Mouse (Mus musculus) layer of hippocampus, adult 6 months (tissue): Measurements from ENCODE around the gene Btbd1. TPM values are rescaled to one million over a fixed set of nuclear protein-coding genes. Genes with fewer than 3 reads are reported as not detected.

ENCODE experiments used
- long read RNA-seq, 2 experiments: library from polyadenylated mRNA; unstranded; transcript quantifications; one replicate each; pipeline ENCODE4 v2.0.0; 2019 to 2020
- polyA plus RNA-seq: library from polyadenylated mRNA; unstranded; fragments of <200 nt; fragmentation: Nextera tagmentation; gene quantifications from 2 replicates; pipeline ENCODE4 v1.2.3, GENCODE M21; 2021

Gene Btbd1
- 19.8 and 24.7 TPM in 2 replicates for polyA plus RNA-seq
- long read RNA-seq, experiment 1, transcript Btbd1-201 (8 exons, 3,001 nt): major isoform, 24 of 68 reads
- long read RNA-seq, experiment 1, partial matches to known transcripts: 18 of 68 reads
- long read RNA-seq, experiment 1, other reads (novel, unspliced or antisense): 25 of 68 reads
- long read RNA-seq, experiment 2, transcript Btbd1-201 (8 exons, 3,001 nt): major isoform, 250 of 294 reads
- long read RNA-seq, experiment 2, partial matches to known transcripts: 25 of 294 reads
- long read RNA-seq, experiment 2, other reads (novel, unspliced or antisense): 19 of 294 reads

DNA sequence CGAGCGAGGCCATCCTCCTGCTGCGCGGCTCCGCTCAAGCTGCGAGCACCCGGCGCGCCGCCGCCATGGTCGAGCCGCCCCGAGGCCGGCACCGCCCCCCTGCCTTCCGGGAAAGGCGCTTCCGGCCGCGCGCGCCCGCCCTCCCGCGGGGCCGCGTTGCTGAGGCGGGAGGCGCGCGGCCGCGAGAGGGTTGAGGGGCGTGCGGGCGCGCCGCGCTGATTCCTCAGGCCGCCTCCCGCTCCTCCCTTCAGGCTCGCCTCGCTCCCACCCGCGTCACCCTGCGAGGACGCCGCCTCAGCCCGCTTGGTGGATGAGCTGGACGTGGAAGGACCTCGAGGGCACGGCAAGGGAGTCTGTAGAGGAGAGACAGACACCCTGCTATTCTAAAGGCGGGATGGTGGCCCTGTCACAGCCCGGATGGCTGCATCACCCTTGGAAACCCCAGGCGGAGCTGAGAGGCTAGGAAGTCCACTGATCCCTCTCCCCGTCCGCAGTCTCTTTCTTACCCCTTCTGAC, at the start of gene Btbd1:
TSS of gene Btbd1 (minus strand) at position 53 of the 516 bp plus-strand sequence.

DNA sequence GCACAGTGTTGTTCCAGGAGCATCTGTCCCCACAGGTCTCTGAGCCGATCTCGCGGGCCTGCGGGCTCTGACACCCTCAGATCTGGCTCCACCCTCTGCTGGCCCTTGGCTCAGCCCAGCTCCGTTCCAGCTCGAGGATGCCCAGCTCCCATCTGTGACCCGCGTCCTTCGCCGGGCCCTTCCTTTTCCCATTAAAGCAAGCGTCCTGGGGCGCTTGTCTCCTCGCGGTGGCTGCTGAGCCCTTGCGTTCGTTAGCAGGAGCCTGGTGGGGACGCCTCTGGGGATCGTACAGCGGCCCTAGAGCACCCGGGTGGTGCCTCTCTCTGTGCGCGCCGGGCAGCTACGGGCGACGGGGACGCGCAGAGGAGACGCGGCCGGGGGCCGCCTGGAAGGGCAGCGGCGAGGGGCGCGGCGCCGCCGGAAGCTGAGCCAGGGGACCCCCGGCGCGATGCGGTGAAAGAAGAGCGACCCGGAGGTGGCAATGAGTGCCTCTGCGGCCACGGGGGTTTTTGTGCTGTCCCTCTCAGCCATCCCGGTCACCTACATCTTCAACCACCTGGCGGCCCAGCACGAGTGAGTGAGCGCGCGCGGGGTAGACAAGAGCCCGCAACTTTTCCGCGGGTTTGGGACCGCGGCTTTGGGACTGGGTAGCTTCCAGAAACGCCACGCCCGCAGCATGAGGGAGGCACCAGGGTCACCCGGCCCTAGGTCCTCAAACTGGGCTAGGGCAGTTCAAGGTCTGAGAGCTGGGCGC, 29.9 kb upstream of the Btbd1 start, which contains the start of gene Tm6sf1:
TSS of gene Tm6sf1 (plus strand) at position 34 of the 754 bp plus-strand sequence.

DNA sequence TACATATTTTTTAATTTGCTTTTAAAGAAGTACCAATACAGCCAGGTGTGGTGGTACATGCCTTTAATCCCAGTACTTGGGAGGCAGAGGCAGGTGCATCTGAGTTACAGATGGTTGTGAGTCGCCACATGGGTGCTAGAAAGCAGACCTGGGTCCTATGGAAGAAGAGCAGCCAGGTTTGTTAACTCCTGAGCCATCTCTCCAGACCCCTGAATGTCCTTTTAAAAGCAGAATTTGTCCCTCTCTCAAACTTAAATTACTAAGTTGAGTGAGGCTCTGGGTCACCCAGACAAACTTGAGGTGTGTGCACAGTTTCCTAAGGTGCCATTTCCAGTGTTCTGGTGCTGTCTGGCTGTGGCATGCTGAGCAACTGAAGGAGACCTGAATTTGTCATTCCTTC, 26.5 kb upstream of the Btbd1 start, which contains the start of gene Gm10160:
TSS of gene Gm10160 (minus strand) at position 101 of the 400 bp plus-strand sequence.

DNA sequence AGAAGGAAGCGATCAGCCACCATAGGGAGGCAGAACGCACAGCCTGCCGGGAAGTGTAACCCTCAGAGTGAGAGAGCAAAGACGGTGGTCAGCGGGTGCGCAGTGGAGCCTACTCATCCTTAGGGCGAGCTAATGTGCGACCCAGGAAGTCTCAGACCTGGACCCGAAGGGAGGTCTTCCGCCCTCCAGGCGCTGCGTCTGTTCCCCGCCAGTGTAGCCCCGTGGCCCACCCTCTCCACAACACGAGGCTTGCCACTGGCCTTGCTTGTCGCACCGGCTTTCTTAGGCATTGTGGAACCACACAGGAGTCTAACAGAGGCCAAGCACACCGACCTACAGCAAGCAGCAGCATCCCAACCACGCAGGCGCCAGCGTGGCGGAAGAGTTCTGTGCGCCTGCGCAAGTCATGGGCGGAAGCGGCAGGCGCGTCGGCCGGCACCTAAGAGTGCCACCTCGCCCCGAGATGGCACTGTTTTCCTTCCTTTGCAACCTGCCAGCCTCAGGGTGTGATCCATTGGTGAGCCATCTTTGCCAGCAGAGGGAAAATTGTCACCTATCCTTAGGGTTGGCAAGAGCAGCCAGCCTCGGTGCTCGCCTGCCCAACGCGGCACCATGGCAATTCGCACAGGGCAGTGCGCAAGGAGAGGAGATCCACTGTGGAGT, 40.0 kb downstream of the Btbd1 start, which contains the start of gene 3110040N11Rik:
TSS of gene 3110040N11Rik (minus strand) at position 384 of the 663 bp plus-strand sequence.

DNA sequence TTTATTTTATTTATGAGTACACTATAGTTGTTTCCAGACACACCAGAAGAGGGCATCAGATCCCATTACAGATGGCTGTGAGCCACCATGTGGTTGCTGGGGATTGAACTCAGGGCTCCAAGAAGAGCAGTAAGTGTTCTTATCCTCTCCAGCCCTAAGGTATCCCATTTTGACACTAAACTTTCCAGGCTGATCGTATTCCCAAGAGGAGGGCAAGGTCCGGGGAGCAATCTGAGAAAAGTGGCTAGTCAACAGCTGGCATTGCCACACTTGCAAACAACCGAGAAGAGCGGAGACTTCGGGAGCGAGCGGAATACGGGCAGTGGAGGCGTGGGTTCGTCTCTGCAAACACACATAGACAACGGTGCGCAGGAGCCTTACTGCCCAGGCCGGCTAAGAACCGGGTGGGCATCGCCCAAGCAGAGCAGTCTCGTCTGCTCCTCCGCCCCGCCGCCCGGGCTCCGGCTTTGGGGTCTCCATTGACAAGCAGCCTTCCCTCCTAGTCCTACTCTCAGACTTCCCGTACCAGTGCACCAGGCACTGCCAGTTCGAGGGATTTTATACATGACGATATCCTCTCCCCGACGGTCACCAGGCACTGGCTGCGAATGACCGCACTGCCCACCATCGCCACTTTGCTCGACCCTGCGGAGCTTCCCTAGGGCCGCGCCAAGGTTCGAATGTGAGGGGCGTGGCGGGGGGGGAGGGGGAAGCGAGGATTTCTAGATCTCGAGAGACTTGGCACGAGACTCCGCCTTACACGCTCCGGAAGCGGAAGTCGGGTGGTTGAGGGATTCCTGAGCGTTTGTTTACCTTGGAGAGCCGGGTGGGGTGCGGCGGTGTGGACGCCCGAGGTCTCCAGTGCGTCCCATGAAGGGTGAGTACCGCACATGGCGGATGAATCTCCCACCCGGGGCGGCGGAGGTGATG, 66.8 kb downstream of the Btbd1 start, which contains the start of gene Ramac:
TSS of gene Ramac (plus strand) at position 746 of the 930 bp plus-strand sequence.

Other genes with a start within 250 kb of the Btbd1 start
- 52.2 and 70.5 TPM in 2 replicates for gene Homer2, start 121.9 kb downstream of the Btbd1 start, polyA plus RNA-seq
- 178 and 181 TPM in 2 replicates for gene Ramac, start 66.5 kb downstream of the Btbd1 start, polyA plus RNA-seq
- gene 3110040N11Rik, start 40.0 kb downstream of the Btbd1 start, polyA plus RNA-seq: 61.0 and 63.7 TPM in 2 replicates
- gene Gm10160, start 26.4 kb upstream of the Btbd1 start, polyA plus RNA-seq: not detected in 2 replicates
- gene Tm6sf1, start 29.6 kb upstream of the Btbd1 start, polyA plus RNA-seq: 2.5 and 2.7 TPM in 2 replicates
- 9.8 and 11.4 TPM in 2 replicates for gene Hdgfl3, start 105.0 kb upstream of the Btbd1 start, polyA plus RNA-seq
- not detected in 2 replicates for gene Bnc1, start 162.9 kb upstream of the Btbd1 start, polyA plus RNA-seq